Mouse (Mus musculus) embryonic facial prominence, embryonic 15.5 days (tissue): ENCODE results near the gene Tfb1m. TPM values are rescaled to one million over a fixed set of nuclear protein-coding genes. Genes with fewer than 3 reads are reported as not detected.

Source experiments
- ATAC-seq: fragments of 200-750 bp; cut with Nextera tagmentation; 2 replicates; pipeline ENCODE4 v1.8.0; 2017; ENCODE audit warnings: low read depth, moderate TSS enrichment; ENCODE audit not compliant: insufficient number of reproducible peaks, low FRiP score, low TSS enrichment
- H3K27ac ChIP-seq: fragments of 300-500 bp; sonication (generic); replicated peaks from 2 replicates; pipeline ENCODE4 v1.5.1; 2015; ENCODE audit warnings: mild to moderate bottlenecking, inconsistent platforms
- H3K27me3 ChIP-seq: fragments of 300-500 bp; sonication (generic); 2 replicates; pipeline ENCODE4 v1.6.1; 2015; ENCODE audit warnings: inconsistent platforms
- H3K36me3 ChIP-seq: fragments of 300-500 bp; sonication (generic); 2 replicates; pipeline ENCODE4 v1.6.1; 2015; ENCODE audit warnings: mild to moderate bottlenecking, inconsistent platforms
- H3K4me1 ChIP-seq: fragments of 300-500 bp; sonication (generic); 2 replicates; pipeline ENCODE4 v1.6.1; 2015; ENCODE audit warnings: inconsistent platforms
- H3K4me2 ChIP-seq: fragments of 300-500 bp; sonication (generic); replicated peaks from 2 replicates; pipeline ENCODE4 v1.6.1; 2015; ENCODE audit warnings: mild to moderate bottlenecking, inconsistent platforms
- H3K4me3 ChIP-seq: fragments of 300-500 bp; sonication (generic); replicated peaks from 2 replicates; pipeline ENCODE4 v1.5.1; 2015; ENCODE audit warnings: mild to moderate bottlenecking, inconsistent platforms
- H3K9ac ChIP-seq: fragments of 300-500 bp; sonication (generic); 2 replicates; pipeline ENCODE4 v1.6.1; 2015; ENCODE audit warnings: inconsistent platforms
- H3K9me3 ChIP-seq: fragments of 300-500 bp; sonication (generic); replicated peaks from 2 replicates; pipeline ENCODE4 v1.6.1; 2016; ENCODE audit warnings: inconsistent platforms
- WGBS: fragments of 180-500 bp; shearing (Covaris S2); methylation state at CpG from one replicate; pipeline ENCODE4 v1.1.7; 2015; 5-methylcytosine and 5-hydroxymethylcytosine counted together
- polyA plus RNA-seq: library from polyadenylated mRNA; unstranded; fragments of >200 nt; fragmentation: Nextera tagmentation; extraction: Ambion mirVana; gene quantifications from 2 replicates; pipeline ENCODE4 v1.2.1, GENCODE M21; 2015

Tfb1m gene
- polyA plus RNA-seq, 1 experiment from 2014 or later: 13.1 TPM

GRCm38 (mm10) chr17:3541033-3541432 is 16.5 kb downstream of the Tfb1m start:
- WGBS: 85% methylated on average over 5 of the region's 5 CpGs
- Histone ChIP-seq H3K4me1 (no peaks in the 10 kb centered on the region), H3K27ac (no peak overlapping the region), H3K9ac (no peak overlapping the region), H3K4me3 (no peak overlapping the region), H3K9me3 (no peaks in the 10 kb centered on the region), H3K4me2 (no peak overlapping the region), H3K27me3 (no peaks in the 10 kb centered on the region), H3K36me3 (0 out of 2 replicates have a peak, but pooled peaks cover 7% of the 10 kb centered on the region)
- no peak for ATAC-seq

- no peak overlapping the region for H3K27ac ChIP-seq
- peaks cover 11% of the 10 kb centered on the region; the same call in 1 of the 2 replicates for H3K36me3 ChIP-seq
- ATAC-seq: no peak
- H3K9me3 ChIP-seq: no peaks in the 10 kb centered on the region
- 88% methylated on average over 2 of the region's 2 CpGs for WGBS
- H3K4me1 ChIP-seq: no peaks in the 10 kb centered on the region
- H3K9ac ChIP-seq: no peak overlapping the region
- H3K4me2 ChIP-seq: no peak overlapping the region
- no peaks in the 10 kb centered on the region for H3K27me3 ChIP-seq
- H3K4me3 ChIP-seq: no peak overlapping the region
These were observed 17.3 kb downstream of the Tfb1m start for GRCm38 (mm10) chr17:3540304-3540703.

GRCm38 (mm10) chr17:3533425-3533824 is 24.2 kb downstream of the Tfb1m start:
- no peak for ATAC-seq
- no peaks in the 10 kb centered on the region for H3K9me3 ChIP-seq
- no peak overlapping the region for H3K4me3 ChIP-seq
- H3K4me2 ChIP-seq: no peak overlapping the region
- H3K27ac ChIP-seq: no peak overlapping the region
- WGBS: 21% methylated on average over 1 of the region's 1 CpGs
- no peaks in the 10 kb centered on the region for H3K4me1 ChIP-seq
- peaks cover 4% of the 10 kb centered on the region; the same call in 1 of the 2 replicates for H3K36me3 ChIP-seq
- no peaks in the 10 kb centered on the region for H3K27me3 ChIP-seq
- H3K9ac ChIP-seq: no peak overlapping the region

GRCm38 (mm10) chr17:3532254-3532653 is 25.3 kb downstream of the Tfb1m start, which contains the start of gene Cldn20:
TSS of gene Cldn20 (plus strand) at chr17:3532554.
- Histone ChIP-seq H3K9ac (no peak within 1 kb of the TSS), H3K27ac (no peak within 1 kb of the TSS), H3K9me3 (no peaks in the 10 kb centered on the region), H3K4me2 (no peak within 1 kb of the TSS), H3K4me3 (no peak within 1 kb of the TSS), H3K4me1 (no peaks in the 10 kb centered on the region), H3K36me3 (peaks cover 4% of the 10 kb centered on the region; the same call in 1 of the 2 replicates), H3K27me3 (no peaks in the 10 kb centered on the region)
- no peak for ATAC-seq
- 80% methylated on average over 4 of the region's 4 CpGs for WGBS

- WGBS: 45% methylated on average over 1 of the region's 1 CpGs
- no peak overlapping the region for H3K27ac ChIP-seq
- peaks cover 4% of the 10 kb centered on the region; the same call in 1 of the 2 replicates for H3K36me3 ChIP-seq
- ATAC-seq: no peak
- no peaks in the 10 kb centered on the region for H3K27me3 ChIP-seq
- no peak overlapping the region for H3K4me3 ChIP-seq
- H3K9ac ChIP-seq: no peak overlapping the region
- H3K4me2 ChIP-seq: no peak overlapping the region
- no peaks in the 10 kb centered on the region for H3K9me3 ChIP-seq
- no peaks in the 10 kb centered on the region for H3K4me1 ChIP-seq
These were observed 25.9 kb downstream of the Tfb1m start for GRCm38 (mm10) chr17:3531641-3532040.

- Histone ChIP-seq H3K27me3 (no peaks in the 10 kb centered on the region), H3K4me2 (no peak overlapping the region), H3K27ac (no peak overlapping the region), H3K9ac (no peak overlapping the region), H3K36me3 (peaks cover 3% of the 10 kb centered on the region; the same call in 1 of the 2 replicates), H3K4me1 (no peaks in the 10 kb centered on the region), H3K4me3 (no peak overlapping the region), H3K9me3 (no peaks in the 10 kb centered on the region)
- 63% methylated on average over 7 of the region's 7 CpGs for WGBS
- no peak for ATAC-seq
These were observed 27.0 kb downstream of the Tfb1m start for GRCm38 (mm10) chr17:3530549-3530948.

- no peak overlapping the region for H3K4me2 ChIP-seq
- no peaks in the 10 kb centered on the region for H3K9me3 ChIP-seq
- H3K4me1 ChIP-seq: no peaks in the 10 kb centered on the region
- WGBS: 60% methylated on average over 3 of the region's 3 CpGs
- no peak overlapping the region for H3K4me3 ChIP-seq
- H3K27ac ChIP-seq: no peak overlapping the region
- ATAC-seq: no peak
- H3K27me3 ChIP-seq: no peaks in the 10 kb centered on the region
- no peak overlapping the region for H3K9ac ChIP-seq
- H3K36me3 ChIP-seq: 0 out of 2 replicates have a peak, but pooled peaks cover 3% of the 10 kb centered on the region
These were observed 28.1 kb downstream of the Tfb1m start for GRCm38 (mm10) chr17:3529523-3529922.

- ATAC-seq: no peak
- no peak overlapping the region for H3K4me2 ChIP-seq
- no peaks in the 10 kb centered on the region for H3K9me3 ChIP-seq
- H3K27ac ChIP-seq: no peak overlapping the region
- no peak overlapping the region for H3K9ac ChIP-seq
- no peaks in the 10 kb centered on the region for H3K4me1 ChIP-seq
- H3K27me3 ChIP-seq: no peaks in the 10 kb centered on the region
- H3K4me3 ChIP-seq: no peak overlapping the region
- H3K36me3 ChIP-seq: 0 out of 2 replicates have a peak, but pooled peaks cover 3% of the 10 kb centered on the region
- WGBS: 78% methylated on average over 6 of the region's 6 CpGs
These were observed 29.6 kb downstream of the Tfb1m start for GRCm38 (mm10) chr17:3527841-3528471.

GRCm38 (mm10) chr17:3520344-3520743 is 37.2 kb downstream of the Tfb1m start:
- Histone ChIP-seq H3K27me3 (no peaks in the 10 kb centered on the region), H3K27ac (no peak overlapping the region), H3K4me3 (no peak overlapping the region), H3K9me3 (no peaks in the 10 kb centered on the region), H3K4me1 (no peaks in the 10 kb centered on the region), H3K9ac (no peak overlapping the region), H3K36me3 (peaks cover 36% of the 10 kb centered on the region; the same call in 1 of the 2 replicates), H3K4me2 (no peak overlapping the region)
- no peak for ATAC-seq
- 88% methylated on average over 5 of the region's 5 CpGs for WGBS

- no peak for ATAC-seq
- H3K9ac ChIP-seq: no peak overlapping the region
- H3K4me3 ChIP-seq: no peak overlapping the region
- WGBS: 56% methylated on average over 9 of the region's 9 CpGs
- no peaks in the 10 kb centered on the region for H3K4me1 ChIP-seq
- no peaks in the 10 kb centered on the region for H3K9me3 ChIP-seq
- H3K4me2 ChIP-seq: no peak overlapping the region
- peaks cover 40% of the 10 kb centered on the region for H3K36me3 ChIP-seq
- no peak overlapping the region for H3K27ac ChIP-seq
- H3K27me3 ChIP-seq: no peaks in the 10 kb centered on the region
These were observed 41.2 kb downstream of the Tfb1m start for GRCm38 (mm10) chr17:3516406-3516805.

- peaks cover 46% of the 10 kb centered on the region for H3K36me3 ChIP-seq
- H3K4me1 ChIP-seq: no peaks in the 10 kb centered on the region
- 91% methylated on average over 8 of the region's 8 CpGs for WGBS
- H3K27me3 ChIP-seq: no peaks in the 10 kb centered on the region
- H3K27ac ChIP-seq: no peak overlapping the region
- no peak overlapping the region for H3K9ac ChIP-seq
- no peak overlapping the region for H3K4me2 ChIP-seq
- no peak for ATAC-seq
- H3K9me3 ChIP-seq: no peaks in the 10 kb centered on the region
- no peak overlapping the region for H3K4me3 ChIP-seq
These were observed 41.7 kb downstream of the Tfb1m start for GRCm38 (mm10) chr17:3515851-3516250.

- Histone ChIP-seq H3K4me3 (no peak overlapping the region), H3K4me2 (no peak overlapping the region), H3K9me3 (no peaks in the 10 kb centered on the region), H3K36me3 (peaks cover 49% of the 10 kb centered on the region), H3K27ac (no peak overlapping the region), H3K9ac (no peak overlapping the region), H3K4me1 (no peaks in the 10 kb centered on the region), H3K27me3 (no peaks in the 10 kb centered on the region)
- 87% methylated on average over 5 of the region's 5 CpGs for WGBS
- ATAC-seq: no peak
These were observed 43.3 kb downstream of the Tfb1m start for GRCm38 (mm10) chr17:3514316-3514715.
